Mouse (Mus musculus): ENCODE measurements around the gene Fetub. TPM values are rescaled to one million over a fixed set of nuclear protein-coding genes. Genes with fewer than 3 reads are reported as not detected.
A peak's percentile ranks its signal among the peaks of the same experiment; 100 is the strongest.

Gene Fetub
- total and polyA plus RNA-seq, 2 experiments from 2014 or later: 0.33 TPM; not detected in 1

DNA sequence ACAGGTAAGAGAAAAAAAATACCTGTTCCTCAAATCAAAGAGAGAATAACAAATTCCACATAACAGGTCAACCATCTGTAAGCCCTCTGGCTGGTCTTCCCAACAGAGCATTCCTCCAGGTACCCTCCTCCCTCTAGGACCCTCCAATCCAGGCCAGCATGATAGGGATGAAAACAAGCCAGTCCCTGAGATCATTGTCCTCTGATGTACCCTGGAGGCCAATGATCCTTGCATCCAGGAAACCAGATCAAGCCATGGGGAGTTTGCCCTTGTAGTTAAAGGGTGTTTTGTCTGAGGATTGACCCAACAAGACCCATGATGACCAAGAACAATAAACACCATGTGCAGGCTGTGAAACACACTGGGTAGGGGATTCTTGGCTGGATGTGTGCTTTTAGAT lies 3.9 kb upstream of the Fetub start:
- Histone ChIP-seq H3K4me1 (ENCODE audit: insufficient read depth, low read length) (no peaks in the 10 kb centered on the region), H3K27ac (ENCODE audit: low read depth, low read length) (no peak overlapping the region), H3K4me3 (ENCODE audit: low read depth, low read length) (no peak overlapping the region), H3K4me2 (ENCODE audit: low read depth, low read length, poor library complexity, severe bottlenecking) (no peak overlapping the region), H3K9me3 (ENCODE audit: low read length) (no peaks in the 10 kb centered on the region), H3K27me3 (ENCODE audit: insufficient read depth, low read length) (no peaks in the 10 kb centered on the region), H3K9ac (replicated peaks; ENCODE audit: low read length, poor library complexity, severe bottlenecking) (no peak overlapping the region), H3K36me3 (ENCODE audit: insufficient read depth, low read length) (no peaks in the 10 kb centered on the region)
- ATAC-seq (ENCODE audit: low FRiP score) (no peak), DNase-seq (ENCODE audit: low spot score) (no peak)
- TF ChIP-seq CTCF (IDR thresholded peaks at IDR 0.05): no peak

DNA sequence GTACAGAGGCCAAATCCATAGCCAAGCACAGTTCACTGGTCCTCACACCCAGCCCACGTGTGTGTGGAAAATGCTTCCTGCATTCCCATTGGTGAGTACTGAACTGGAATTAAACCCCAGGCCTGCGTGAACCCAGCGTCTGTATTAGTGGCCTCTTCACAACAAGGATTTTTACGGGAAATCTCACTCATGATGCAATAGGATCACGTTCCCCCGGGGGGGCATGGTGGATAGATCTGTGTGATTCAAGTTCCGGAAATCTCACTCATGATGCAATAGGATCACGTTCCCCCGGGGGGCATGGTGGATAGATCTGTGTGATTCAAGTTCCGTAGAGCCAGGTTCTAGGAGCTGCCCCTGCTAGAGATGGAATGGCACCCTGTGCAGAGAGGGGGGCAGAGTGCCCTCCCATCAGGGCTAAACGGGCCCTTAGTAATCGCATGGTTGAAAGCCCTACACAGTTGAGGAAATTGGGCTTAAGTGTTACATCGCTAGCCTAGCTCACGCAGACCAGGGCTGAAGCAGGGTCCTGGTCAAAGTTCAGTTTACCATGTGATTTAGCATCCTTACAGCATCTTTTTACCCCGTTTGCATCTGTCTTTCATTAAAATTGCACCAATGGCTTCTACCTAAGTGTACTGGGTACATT lies 654 bp downstream of the Fetub start:
- H3K9me3 ChIP-seq (ENCODE audit: low read length): no peaks in the 10 kb centered on the region

DNA sequence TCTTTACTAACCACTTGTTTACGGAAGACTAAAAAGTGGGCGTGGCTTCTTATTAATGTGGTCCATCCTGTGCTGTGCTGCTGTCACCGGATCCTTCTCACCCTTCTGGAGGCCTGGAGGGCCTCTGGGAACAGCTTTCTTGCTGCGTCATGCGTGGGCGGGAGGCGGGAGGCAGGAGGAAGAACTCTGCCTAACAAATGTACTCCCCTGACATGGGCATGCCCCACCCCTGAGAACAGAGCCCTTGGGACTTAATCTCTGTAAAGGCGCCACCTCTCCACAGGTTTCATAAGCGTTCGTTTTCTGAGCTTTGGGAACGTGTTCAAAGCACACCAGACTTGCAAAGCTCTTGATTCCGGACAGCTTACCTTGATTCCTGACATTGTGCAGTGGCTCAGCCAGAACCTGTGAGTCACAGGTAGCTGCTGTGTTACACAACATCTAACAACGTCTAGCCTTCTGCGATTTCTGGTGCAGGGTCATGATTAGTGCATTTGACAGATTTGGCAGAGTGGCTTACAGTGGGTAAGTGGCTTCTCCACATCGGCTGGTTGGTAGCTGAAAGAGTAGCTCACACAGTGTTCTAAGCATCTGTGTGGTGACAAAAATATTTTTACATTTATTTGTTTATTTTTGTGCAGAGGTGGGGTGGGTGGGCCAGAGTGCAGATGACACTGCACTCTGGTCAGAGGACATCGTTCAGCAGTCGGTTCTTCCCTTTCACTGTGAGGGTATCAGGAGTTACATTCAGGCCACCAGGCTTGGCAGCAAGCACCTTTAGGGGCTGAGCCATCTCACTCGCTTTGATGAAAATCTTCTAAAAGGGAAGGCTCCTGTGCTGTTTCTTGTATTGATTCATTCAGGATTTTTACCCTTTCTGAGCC lies 2.1 kb downstream of the Fetub start:
- ATAC-seq (ENCODE audit: low FRiP score) (no peak), DNase-seq (ENCODE audit: low spot score) (no peak)
- Histone ChIP-seq H3K36me3 (ENCODE audit: insufficient read depth, low read length) (no peaks in the 10 kb centered on the region), H3K27ac (ENCODE audit: low read depth, low read length) (no peak overlapping the region), H3K4me1 (ENCODE audit: insufficient read depth, low read length) (no peaks in the 10 kb centered on the region), H3K27me3 (ENCODE audit: insufficient read depth, low read length) (no peaks in the 10 kb centered on the region), H3K4me2 (ENCODE audit: low read depth, low read length, poor library complexity, severe bottlenecking) (no peak overlapping the region), H3K9me3 (ENCODE audit: low read length) (no peaks in the 10 kb centered on the region), H3K9ac (replicated peaks; ENCODE audit: low read length, poor library complexity, severe bottlenecking) (no peak overlapping the region), H3K4me3 (ENCODE audit: low read depth, low read length) (no peak overlapping the region)
- WGBS: 71% methylated on average over 18 of the region's 18 CpGs
- TF ChIP-seq CTCF (IDR thresholded peaks at IDR 0.05): no peak

More for the DNA sequence above, 654 bp downstream of the Fetub start:
- no peaks in the 10 kb centered on the region for H3K36me3 ChIP-seq (ENCODE audit: insufficient read depth, low read length)
- TF ChIP-seq CTCF (IDR thresholded peaks at IDR 0.05): no peak
- H3K9ac ChIP-seq (replicated peaks; ENCODE audit: low read length, poor library complexity, severe bottlenecking): no peak overlapping the region
- no peaks in the 10 kb centered on the region for H3K27me3 ChIP-seq (ENCODE audit: insufficient read depth, low read length)
- H3K4me1 ChIP-seq (ENCODE audit: insufficient read depth, low read length): no peaks in the 10 kb centered on the region
- H3K27ac ChIP-seq (ENCODE audit: low read depth, low read length): no peak overlapping the region
- H3K4me3 ChIP-seq (ENCODE audit: low read depth, low read length): no peak overlapping the region
- no peak overlapping the region for H3K4me2 ChIP-seq (ENCODE audit: low read depth, low read length, poor library complexity, severe bottlenecking)
- 75% methylated on average over 15 of the region's 15 CpGs for WGBS
- no peak for DNase-seq (ENCODE audit: low spot score)
- no peak for ATAC-seq (ENCODE audit: low FRiP score)

DNA sequence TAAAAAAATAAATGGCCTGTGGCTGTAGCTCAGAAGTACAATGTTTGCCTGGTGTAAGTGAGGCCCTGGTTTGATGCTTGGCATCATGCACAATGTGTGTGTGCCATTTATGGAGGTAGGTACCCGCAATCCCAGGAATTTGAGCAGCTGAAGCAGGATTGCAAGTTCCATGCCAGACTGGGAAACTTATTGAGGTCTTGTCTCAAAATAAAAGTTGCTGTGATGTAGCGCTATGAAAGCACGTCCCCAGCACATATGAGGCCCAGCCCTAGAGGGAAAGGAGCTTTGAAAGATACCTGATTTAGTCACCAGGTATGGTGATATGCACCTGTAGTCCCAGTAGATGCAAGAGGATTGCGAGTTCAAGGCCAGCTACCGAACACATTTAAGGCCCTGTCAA lies 3.6 kb downstream of the Fetub start:
- no peak for DNase-seq (ENCODE audit: low spot score)
- H3K9ac ChIP-seq (replicated peaks; ENCODE audit: low read length, poor library complexity, severe bottlenecking): no peak overlapping the region

GRCm38 (mm10) chr16:22922433-22922832 lies 4.3 kb downstream of the Fetub start:
- no peak for ATAC-seq (ENCODE audit: low FRiP score)
- H3K9me3 ChIP-seq (ENCODE audit: low read length): no peaks in the 10 kb centered on the region
- H3K9ac ChIP-seq (replicated peaks; ENCODE audit: low read length, poor library complexity, severe bottlenecking): no peak overlapping the region
- no peaks in the 10 kb centered on the region for H3K27me3 ChIP-seq (ENCODE audit: insufficient read depth, low read length)
- WGBS: 77% methylated on average over 4 of the region's 4 CpGs
- no peak for DNase-seq (ENCODE audit: low spot score)
- TF ChIP-seq CTCF (IDR thresholded peaks at IDR 0.05): no peak
- no peaks in the 10 kb centered on the region for H3K36me3 ChIP-seq (ENCODE audit: insufficient read depth, low read length)
- no peak overlapping the region for H3K4me2 ChIP-seq (ENCODE audit: low read depth, low read length, poor library complexity, severe bottlenecking)
- no peak overlapping the region for H3K4me3 ChIP-seq (ENCODE audit: low read depth, low read length)
- H3K4me1 ChIP-seq (ENCODE audit: insufficient read depth, low read length): no peaks in the 10 kb centered on the region
- no peak overlapping the region for H3K27ac ChIP-seq (ENCODE audit: low read depth, low read length)

More for the DNA sequence above, 3.6 kb downstream of the Fetub start:
- Histone ChIP-seq H3K4me3 (ENCODE audit: low read depth, low read length) (no peak overlapping the region), H3K36me3 (ENCODE audit: insufficient read depth, low read length) (no peaks in the 10 kb centered on the region), H3K4me1 (ENCODE audit: insufficient read depth, low read length) (no peaks in the 10 kb centered on the region), H3K9me3 (ENCODE audit: low read length) (no peaks in the 10 kb centered on the region), H3K27ac (ENCODE audit: low read depth, low read length) (no peak overlapping the region), H3K27me3 (ENCODE audit: insufficient read depth, low read length) (no peaks in the 10 kb centered on the region), H3K4me2 (ENCODE audit: low read depth, low read length, poor library complexity, severe bottlenecking) (no peak overlapping the region)
- no peak for ATAC-seq (ENCODE audit: low FRiP score)
- TF ChIP-seq CTCF (IDR thresholded peaks at IDR 0.05): no peak
- 98% methylated on average over 5 of the region's 5 CpGs for WGBS

DNA sequence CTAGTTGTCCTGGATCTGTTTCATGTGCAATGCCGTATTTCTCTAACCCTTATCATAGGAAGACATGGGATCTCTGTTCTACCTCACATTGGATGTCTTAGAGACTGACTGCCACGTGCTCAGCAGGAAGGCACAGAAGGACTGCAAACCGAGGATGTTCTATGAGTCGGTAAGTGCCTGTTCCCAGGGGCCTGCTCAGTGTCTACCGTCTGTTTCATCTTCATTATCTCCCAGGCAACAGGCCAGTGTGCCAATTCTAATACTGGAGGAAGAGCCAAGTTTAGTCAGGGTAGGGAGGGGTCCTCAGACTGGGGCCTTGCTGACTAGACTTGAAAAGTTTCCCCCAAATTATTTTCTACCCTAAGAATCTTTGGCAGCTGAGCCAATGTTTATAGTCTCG lies 11.4 kb downstream of the Fetub start:
- no peaks in the 10 kb centered on the region for H3K4me1 ChIP-seq (ENCODE audit: insufficient read depth, low read length)
- H3K27me3 ChIP-seq (ENCODE audit: insufficient read depth, low read length): no peaks in the 10 kb centered on the region
- DNase-seq (ENCODE audit: low spot score) (peak; percentile 76), ATAC-seq (ENCODE audit: low FRiP score) (no peak)
- H3K4me3 ChIP-seq (ENCODE audit: low read depth, low read length): no peak overlapping the region
- H3K36me3 ChIP-seq (ENCODE audit: insufficient read depth, low read length): no peaks in the 10 kb centered on the region
- H3K4me2 ChIP-seq (ENCODE audit: low read depth, low read length, poor library complexity, severe bottlenecking): no peak overlapping the region
- WGBS: 59% methylated on average over 6 of the region's 6 CpGs
- H3K9ac ChIP-seq (replicated peaks; ENCODE audit: low read length, poor library complexity, severe bottlenecking): no peak overlapping the region
- no peak for TF ChIP-seq CTCF (IDR thresholded peaks at IDR 0.05)
- no peaks in the 10 kb centered on the region for H3K9me3 ChIP-seq (ENCODE audit: low read length)
- H3K27ac ChIP-seq (ENCODE audit: low read depth, low read length): no peak overlapping the region
